Mouse (Mus musculus) E14TG2a.4 (cell line): ENCODE data around the gene Gstm4.

Experiments used
- CTCF ChIP-seq: conservative IDR thresholded peaks from 2 replicates; pipeline ENCODE4 v1.5.1; 2014; ENCODE audit warnings: low read length
- NANOG ChIP-seq: IDR thresholded peaks from 2 replicates; pipeline ENCODE4 v1.6.1; 2014; ENCODE audit warnings: borderline replicate concordance, low read length, mixed read lengths
- POU5F1 ChIP-seq: IDR thresholded peaks from 2 replicates; pipeline ENCODE4 v1.6.1; 2014; ENCODE audit warnings: low read length, borderline replicate concordance

GRCm38 (mm10) chr3:107998591-107998990 is 46.1 kb downstream of the Gstm4 start:
- TF ChIP-seq CTCF, result no peak
- no peak for TF ChIP-seq POU5F1
- TF ChIP-seq NANOG, result no peak
